Mouse (Mus musculus) spleen, adult 2 months (tissue): Measurements from ENCODE around the gene Olfr906.

Source experiments
- CTCF ChIP-seq: fragments of 200-500 bp; IDR thresholded peaks from 2 replicates; pipeline ENCODE4 v1.5.1; 2011; ENCODE audit warnings: mild to moderate bottlenecking, inconsistent platforms; ENCODE audit not compliant: insufficient read depth, insufficient read length, insufficient replicate concordance; ENCODE audit errors: extremely low read depth
- POLR2A ChIP-seq: fragments of 200-500 bp; IDR thresholded peaks from 2 replicates; pipeline ENCODE4 v1.6.1; 2011; ENCODE audit warnings: low read depth, low read length, inconsistent platforms

DNA sequence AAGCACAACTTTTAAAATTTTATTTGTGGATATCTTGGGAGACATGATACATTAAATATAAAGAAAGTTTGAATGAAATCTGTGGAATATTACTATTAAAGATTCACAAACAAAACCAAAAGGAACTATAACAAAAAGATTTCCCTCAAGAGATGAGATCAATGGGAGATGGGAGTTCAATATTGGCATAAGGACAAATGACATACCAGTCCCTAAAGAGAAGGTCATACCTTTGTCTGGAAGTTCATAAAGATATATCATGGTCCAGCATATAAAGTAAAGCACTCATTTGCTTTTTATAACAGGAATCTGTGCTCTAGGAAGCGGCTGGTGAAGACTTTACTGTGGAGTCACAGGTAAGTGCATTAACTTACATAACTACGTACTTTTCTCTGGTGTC is 50.7 kb downstream of the Olfr906 start, which contains the start of gene Olfr910:
- TF ChIP-seq POLR2A (no peak), CTCF (no peak)
